Mouse (Mus musculus) kidney, embryonic 14.5 days (tissue): ENCODE results near the gene Carmil3. TPM values are rescaled to one million over a fixed set of nuclear protein-coding genes. Genes with fewer than 3 reads are reported as not detected.
A peak's percentile ranks its signal among the peaks of the same experiment; 100 is the strongest.

ENCODE experiments used
- ATAC-seq: fragments of 200-750 bp; cut with Nextera tagmentation; 2 replicates; pipeline ENCODE4 v1.8.0; 2017; ENCODE audit warnings: moderate number of reproducible peaks, mild to moderate bottlenecking, moderate TSS enrichment, moderate library complexity; ENCODE audit not compliant: low FRiP score, low TSS enrichment
- H3K27ac ChIP-seq: fragments of 300-500 bp; sonication (generic); 2 replicates; pipeline ENCODE4 v1.5.1; 2014; ENCODE audit warnings: low read depth, mild to moderate bottlenecking, low read length, moderate library complexity, mixed read lengths
- H3K27me3 ChIP-seq: fragments of 300-500 bp; sonication (generic); 2 replicates; pipeline ENCODE4 v1.6.1; 2014; ENCODE audit warnings: mild to moderate bottlenecking, low read length; ENCODE audit not compliant: control insufficient read depth, insufficient read depth
- H3K36me3 ChIP-seq: fragments of 300-500 bp; sonication (generic); 2 replicates; pipeline ENCODE4 v1.6.1; 2014; ENCODE audit warnings: low read length, mixed read lengths; ENCODE audit not compliant: control insufficient read depth, insufficient read depth
- H3K4me1 ChIP-seq: fragments of 300-500 bp; sonication (generic); 2 replicates; pipeline ENCODE4 v1.6.1; 2014; ENCODE audit warnings: low read length, mixed read lengths; ENCODE audit not compliant: control insufficient read depth, insufficient read depth
- H3K4me2 ChIP-seq: fragments of 300-500 bp; sonication (generic); replicated peaks from 2 replicates; pipeline ENCODE4 v1.6.1; 2014; ENCODE audit warnings: low read depth, mild to moderate bottlenecking, low read length
- H3K4me3 ChIP-seq: fragments of 300-500 bp; sonication (generic); 2 replicates; pipeline ENCODE4 v1.5.1; 2014; ENCODE audit warnings: mild to moderate bottlenecking, low read length
- H3K9ac ChIP-seq: fragments of 300-500 bp; sonication (generic); 2 replicates; pipeline ENCODE4 v1.6.1; 2014; ENCODE audit warnings: low read depth, mild to moderate bottlenecking, low read length, moderate library complexity
- H3K9me3 ChIP-seq: fragments of 300-500 bp; sonication (generic); 2 replicates; pipeline ENCODE4 v1.6.1; 2016; ENCODE audit warnings: low read length; ENCODE audit not compliant: control insufficient read depth
- WGBS: fragments of 180-500 bp; shearing (Covaris S2); extraction: QIAGEN DNeasy Blood & Tissue Kit; methylation state at CpG from one replicate; pipeline ENCODE4 v1.1.7; 2014; 5-methylcytosine and 5-hydroxymethylcytosine counted together
- polyA plus RNA-seq: library from polyadenylated mRNA; unstranded; fragments of >200 nt; fragmentation: Nextera tagmentation; extraction: Ambion mirVana; gene quantifications from 2 replicates; pipeline ENCODE4 v1.2.1, GENCODE M21; 2014

Carmil3 gene
- polyA plus RNA-seq = 3.0 and 3.8 TPM in 2 replicates

GRCm38 (mm10) chr14:55490361-55491201 is at the start of gene Carmil3:
Carmil3 (plus strand) TSS chr14:55490651.
- WGBS = under 1% methylated on average over 54 of the region's 68 CpGs
- Histone ChIP-seq H3K9ac (peak within 1 kb of the TSS; percentile 67), H3K27me3 (no peaks in the 10 kb centered on the region), H3K9me3 (no peaks in the 10 kb centered on the region), H3K27ac (peak within 1 kb of the TSS; percentile 69; the same call in 1 of the 2 replicates), H3K36me3 (peaks cover 12% of the 10 kb centered on the region), H3K4me2 (peak within 1 kb of the TSS; percentile 98), H3K4me1 (no peaks in the 10 kb centered on the region), H3K4me3 (peak within 1 kb of the TSS; percentile 59)
- ATAC-seq = peak; percentile 83

- H3K27ac ChIP-seq = no peak overlapping the region
- no peak overlapping the region for H3K4me3 ChIP-seq
- no peak overlapping the region for H3K9ac ChIP-seq
- no peaks in the 10 kb centered on the region for H3K36me3 ChIP-seq
- H3K27me3 ChIP-seq = no peaks in the 10 kb centered on the region
- no peaks in the 10 kb centered on the region for H3K9me3 ChIP-seq
- WGBS = 65% methylated on average over 2 of the region's 2 CpGs
- no peak for ATAC-seq
- peaks cover 5% of the 10 kb centered on the region for H3K4me1 ChIP-seq
- H3K4me2 ChIP-seq = no peak overlapping the region
Measured at GRCm38 (mm10) chr14:55457693-55458092, 32.8 kb upstream of the Carmil3 start.

- ATAC-seq = peak; percentile 49; the same call in 1 of the 2 replicates
- Histone ChIP-seq H3K27me3 (no peaks in the 10 kb centered on the region), H3K9me3 (no peaks in the 10 kb centered on the region), H3K4me1 (peaks cover 5% of the 10 kb centered on the region), H3K4me3 (no peak overlapping the region), H3K27ac (no peak overlapping the region), H3K36me3 (no peaks in the 10 kb centered on the region), H3K9ac (no peak overlapping the region), H3K4me2 (no peak overlapping the region)
- WGBS = 28% methylated on average over 10 of the region's 10 CpGs
Measured at GRCm38 (mm10) chr14:55458273-55458672, 32.2 kb upstream of the Carmil3 start.

- no peak overlapping the region for H3K9ac ChIP-seq
- H3K4me1 ChIP-seq = peaks cover 5% of the 10 kb centered on the region
- H3K9me3 ChIP-seq = no peaks in the 10 kb centered on the region
- 84% methylated on average over 3 of the region's 3 CpGs for WGBS
- H3K4me3 ChIP-seq = no peak overlapping the region
- H3K36me3 ChIP-seq = no peaks in the 10 kb centered on the region
- no peak for ATAC-seq
- no peak overlapping the region for H3K27ac ChIP-seq
- H3K27me3 ChIP-seq = no peaks in the 10 kb centered on the region
- no peak overlapping the region for H3K4me2 ChIP-seq
Measured at GRCm38 (mm10) chr14:55458761-55459160, 31.7 kb upstream of the Carmil3 start.

- Histone ChIP-seq H3K4me1 (peaks cover 5% of the 10 kb centered on the region), H3K9me3 (no peaks in the 10 kb centered on the region), H3K4me2 (no peak overlapping the region), H3K9ac (no peak overlapping the region), H3K4me3 (no peak overlapping the region), H3K27me3 (no peaks in the 10 kb centered on the region), H3K36me3 (no peaks in the 10 kb centered on the region), H3K27ac (no peak overlapping the region)
- peak; percentile 60; the same call in 1 of the 2 replicates for ATAC-seq
- WGBS = 67% methylated on average over 4 of the region's 4 CpGs
Measured at GRCm38 (mm10) chr14:55459796-55460195, 30.7 kb upstream of the Carmil3 start.

- H3K9ac ChIP-seq = no peak overlapping the region
- ATAC-seq = peak; percentile 71; the same call in 1 of the 2 replicates
- no peaks in the 10 kb centered on the region for H3K36me3 ChIP-seq
- H3K4me2 ChIP-seq = no peak overlapping the region
- no peak overlapping the region for H3K27ac ChIP-seq
- H3K27me3 ChIP-seq = no peaks in the 10 kb centered on the region
- H3K4me3 ChIP-seq = no peak overlapping the region
- H3K4me1 ChIP-seq = peaks cover 5% of the 10 kb centered on the region
- 51% methylated on average over 10 of the region's 10 CpGs for WGBS
- no peaks in the 10 kb centered on the region for H3K9me3 ChIP-seq
Measured at GRCm38 (mm10) chr14:55460297-55460696, 30.2 kb upstream of the Carmil3 start.

- WGBS = 60% methylated on average over 4 of the region's 4 CpGs
- Histone ChIP-seq H3K9ac (no peak overlapping the region), H3K4me2 (no peak overlapping the region), H3K27me3 (no peaks in the 10 kb centered on the region), H3K36me3 (no peaks in the 10 kb centered on the region), H3K27ac (no peak overlapping the region), H3K9me3 (no peaks in the 10 kb centered on the region), H3K4me3 (no peak overlapping the region), H3K4me1 (peaks cover 5% of the 10 kb centered on the region)
- no peak for ATAC-seq
Measured at GRCm38 (mm10) chr14:55461757-55462156, 28.7 kb upstream of the Carmil3 start.

GRCm38 (mm10) chr14:55466481-55466880 is 24.0 kb upstream of the Carmil3 start:
- no peaks in the 10 kb centered on the region for H3K36me3 ChIP-seq
- no peak overlapping the region for H3K9ac ChIP-seq
- no peak for ATAC-seq
- H3K4me1 ChIP-seq = peaks cover 5% of the 10 kb centered on the region; the same call in 1 of the 2 replicates
- no peaks in the 10 kb centered on the region for H3K27me3 ChIP-seq
- H3K27ac ChIP-seq = no peak overlapping the region
- 70% methylated on average over 4 of the region's 4 CpGs for WGBS
- H3K4me3 ChIP-seq = no peak overlapping the region
- no peaks in the 10 kb centered on the region for H3K9me3 ChIP-seq
- H3K4me2 ChIP-seq = no peak overlapping the region

GRCm38 (mm10) chr14:55467108-55467507 is 23.3 kb upstream of the Carmil3 start:
- Histone ChIP-seq H3K4me3 (no peak overlapping the region), H3K27ac (no peak overlapping the region), H3K36me3 (no peaks in the 10 kb centered on the region), H3K9me3 (no peaks in the 10 kb centered on the region), H3K4me1 (peaks cover 5% of the 10 kb centered on the region; the same call in 1 of the 2 replicates), H3K9ac (no peak overlapping the region), H3K27me3 (no peaks in the 10 kb centered on the region), H3K4me2 (no peak overlapping the region)
- 69% methylated on average over 7 of the region's 7 CpGs for WGBS
- ATAC-seq = no peak
